Mouse (Mus musculus) thymus, adult 2 months (tissue): ENCODE measurements around the gene Fam166a. TPM values are rescaled to one million over a fixed set of nuclear protein-coding genes. Genes with fewer than 3 reads are reported as not detected.

Experiments
- DNase-seq: peaks from one replicate; pipeline ENCODE4 v3.0.0; 2021
- H3K27ac ChIP-seq: fragments of 200-500 bp; 2 replicates; pipeline ENCODE4 v1.5.1; 2012; ENCODE audit warnings: low read length, control low read depth; ENCODE audit not compliant: control insufficient read depth, insufficient read depth
- H3K27me3 ChIP-seq: fragments of 200-500 bp; 2 replicates; pipeline ENCODE4 v1.6.1; 2012; ENCODE audit warnings: mild to moderate bottlenecking, low read length, moderate library complexity, mixed read lengths; ENCODE audit not compliant: control insufficient read depth, insufficient read depth
- H3K36me3 ChIP-seq: fragments of 200-500 bp; 2 replicates; pipeline ENCODE4 v1.6.1; 2012; ENCODE audit warnings: mild to moderate bottlenecking, low read length, moderate library complexity; ENCODE audit not compliant: control insufficient read depth, insufficient read depth
- H3K4me1 ChIP-seq: fragments of 200-500 bp; replicated peaks from 2 replicates; pipeline ENCODE4 v1.6.1; 2012; ENCODE audit warnings: low read length; ENCODE audit not compliant: control insufficient read depth, insufficient read depth
- H3K4me3 ChIP-seq: fragments of 200-500 bp; 2 replicates; pipeline ENCODE4 v1.5.1; 2012; ENCODE audit warnings: mild to moderate bottlenecking, low read length, control low read depth, moderate library complexity; ENCODE audit not compliant: control insufficient read depth, insufficient read depth
- CTCF ChIP-seq: fragments of 200-500 bp; IDR thresholded peaks from 2 replicates; pipeline ENCODE4 v1.5.1; 2012; ENCODE audit warnings: mild to moderate bottlenecking, control low read depth, low read length, moderate library complexity, borderline replicate concordance; ENCODE audit not compliant: control insufficient read depth, poor library complexity, insufficient read depth; ENCODE audit errors: extremely low read depth
- POLR2A ChIP-seq: fragments of 200-500 bp; IDR thresholded peaks from 2 replicates; pipeline ENCODE4 v1.6.1; 2012; ENCODE audit warnings: mild to moderate bottlenecking, low read length, control low read depth, moderate library complexity; ENCODE audit not compliant: control insufficient read depth, poor library complexity, insufficient read depth; ENCODE audit errors: extremely low read depth
- WGBS: fragments of 180-500 bp; shearing (Covaris S2); methylation state at CpG from one replicate; pipeline ENCODE4 v1.1.7; 2018; 5-methylcytosine and 5-hydroxymethylcytosine counted together
- polyA plus RNA-seq: library from polyadenylated mRNA; depleted of rRNA; stranded (reverse); fragments of >200 nt; gene quantifications from 2 replicates; pipeline ENCODE4 v1.2.3, GENCODE M21; 2012

The Fam166a gene
- polyA plus RNA-seq, 1 experiment = 0.12 TPM

DNA sequence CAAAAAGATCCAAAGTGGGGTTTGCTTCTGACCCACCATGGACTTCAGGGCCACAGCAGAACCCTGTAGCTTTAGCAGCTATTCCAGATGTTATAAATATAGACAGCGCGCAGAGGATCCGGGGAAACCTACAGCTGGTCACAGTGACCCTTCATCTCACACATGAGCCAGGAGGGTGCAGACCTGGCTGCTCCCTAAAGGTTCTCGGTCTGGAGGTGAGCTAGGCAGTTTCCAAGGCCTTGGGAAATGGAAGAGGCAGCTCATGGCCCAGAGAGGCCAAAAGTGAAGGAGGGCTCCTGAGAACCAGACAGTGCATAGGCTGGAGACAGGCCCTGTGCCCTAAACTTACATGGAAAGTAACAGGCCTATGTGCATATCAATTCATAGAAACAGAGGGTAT, 44.7 kb upstream of the Fam166a start:
- 98% methylated on average over 4 of the region's 4 CpGs for WGBS
- no peak for DNase-seq
- H3K36me3 ChIP-seq = no peaks in the 10 kb centered on the region
- no peaks in the 10 kb centered on the region for H3K27me3 ChIP-seq
- H3K4me1 ChIP-seq = peaks cover 11% of the 10 kb centered on the region
- H3K4me3 ChIP-seq = no peak overlapping the region
- no peak overlapping the region for H3K27ac ChIP-seq
- no peak for TF ChIP-seq POLR2A
- TF ChIP-seq CTCF = no peak

DNA sequence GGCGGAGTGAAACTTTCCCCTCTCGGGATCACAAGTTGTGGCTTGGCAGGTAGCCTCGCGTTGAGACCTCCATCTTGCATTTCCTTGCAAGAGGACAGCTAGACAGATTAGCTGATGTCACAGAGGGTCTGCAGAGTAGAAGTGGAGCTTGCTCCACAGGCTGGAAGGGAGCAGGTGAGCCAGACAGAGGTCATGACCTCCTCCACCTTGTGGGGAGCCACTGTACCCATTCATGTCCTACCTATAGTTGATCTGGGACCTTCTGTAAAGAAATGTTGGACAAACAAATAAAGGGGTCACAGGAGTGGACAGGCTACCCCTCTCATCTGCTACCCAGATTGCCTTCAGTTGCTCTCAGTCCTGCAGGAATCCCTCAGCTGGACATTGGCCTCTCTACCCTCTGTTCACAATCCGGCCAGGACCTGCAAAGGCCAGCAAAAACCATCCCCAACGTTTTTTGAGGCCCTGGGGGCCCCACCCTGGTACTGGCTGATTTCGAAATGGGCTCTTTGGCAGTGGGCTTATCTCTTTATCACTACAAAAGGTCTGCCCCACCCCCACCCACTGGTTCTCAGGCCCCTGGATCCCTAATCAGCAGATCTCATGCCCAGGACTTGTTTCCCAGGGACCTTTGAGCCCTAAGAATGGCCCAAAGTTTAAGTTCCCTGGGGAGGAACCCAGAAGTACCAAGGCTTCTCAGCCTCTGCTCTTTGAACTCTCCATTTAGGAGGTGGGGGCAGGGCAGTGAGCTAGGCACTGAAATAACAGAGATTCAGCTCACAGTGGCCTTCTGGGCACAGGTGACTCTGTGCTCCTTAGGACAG, 43.5 kb upstream of the Fam166a start:
- 70% methylated on average over 7 of the region's 7 CpGs for WGBS
- TF ChIP-seq POLR2A = no peak
- no peak for TF ChIP-seq CTCF
- Histone ChIP-seq H3K27me3 (no peaks in the 10 kb centered on the region), H3K4me1 (peaks cover 6% of the 10 kb centered on the region), H3K27ac (no peak overlapping the region), H3K36me3 (no peaks in the 10 kb centered on the region), H3K4me3 (no peak overlapping the region)
- no peak for DNase-seq

DNA sequence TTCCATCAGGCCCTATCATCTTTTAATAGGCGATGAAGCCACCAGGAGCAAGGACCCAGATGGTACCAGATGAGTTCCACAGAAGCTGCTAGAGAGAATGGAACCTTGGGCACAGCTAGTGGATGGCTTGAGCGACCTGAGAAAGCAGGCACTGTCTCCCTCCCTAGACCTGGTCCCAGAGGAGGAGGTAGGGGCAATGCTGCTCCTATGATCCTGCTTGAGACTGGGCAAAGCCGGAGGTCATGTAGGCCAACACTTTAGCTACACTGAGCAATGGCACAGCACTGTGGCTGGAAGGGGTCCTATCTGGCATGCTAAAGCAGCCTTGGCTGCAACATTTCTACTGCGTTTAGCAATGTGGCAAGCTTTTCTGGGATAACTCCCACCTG, 42.9 kb upstream of the Fam166a start:
- Histone ChIP-seq H3K4me1 (peaks cover 3% of the 10 kb centered on the region; the same call in 1 of the 2 replicates), H3K4me3 (no peak overlapping the region), H3K27ac (no peak overlapping the region), H3K36me3 (no peaks in the 10 kb centered on the region), H3K27me3 (no peaks in the 10 kb centered on the region)
- DNase-seq = no peak
- TF ChIP-seq POLR2A (no peak), CTCF (no peak)
- 95% methylated on average over 4 of the region's 4 CpGs for WGBS

DNA sequence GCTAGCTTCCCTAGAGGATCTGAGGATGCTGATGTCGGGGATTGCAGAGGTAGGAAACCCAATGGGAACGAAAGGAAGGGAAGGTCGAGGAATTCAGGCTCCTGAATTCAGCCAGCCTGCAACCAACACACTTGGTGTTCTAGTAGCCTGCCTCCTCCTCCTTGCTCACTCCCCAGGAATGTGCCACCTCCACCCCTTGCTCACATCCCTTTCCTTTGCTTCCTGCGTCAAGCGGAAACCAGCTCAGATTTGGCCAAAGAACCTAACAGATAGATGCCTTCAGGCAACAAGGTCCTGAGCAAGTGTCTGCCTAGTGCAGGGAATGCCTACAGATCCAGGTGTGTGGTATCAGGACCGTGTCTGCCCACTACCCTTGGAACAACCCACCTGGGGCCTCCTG, 42.0 kb upstream of the Fam166a start:
- no peak for DNase-seq
- Histone ChIP-seq H3K4me1 (peaks cover 9% of the 10 kb centered on the region), H3K27ac (no peak overlapping the region), H3K4me3 (no peak overlapping the region), H3K36me3 (no peaks in the 10 kb centered on the region), H3K27me3 (no peaks in the 10 kb centered on the region)
- 92% methylated on average over 6 of the region's 6 CpGs for WGBS
- no peak for TF ChIP-seq POLR2A
- no peak for TF ChIP-seq CTCF

DNA sequence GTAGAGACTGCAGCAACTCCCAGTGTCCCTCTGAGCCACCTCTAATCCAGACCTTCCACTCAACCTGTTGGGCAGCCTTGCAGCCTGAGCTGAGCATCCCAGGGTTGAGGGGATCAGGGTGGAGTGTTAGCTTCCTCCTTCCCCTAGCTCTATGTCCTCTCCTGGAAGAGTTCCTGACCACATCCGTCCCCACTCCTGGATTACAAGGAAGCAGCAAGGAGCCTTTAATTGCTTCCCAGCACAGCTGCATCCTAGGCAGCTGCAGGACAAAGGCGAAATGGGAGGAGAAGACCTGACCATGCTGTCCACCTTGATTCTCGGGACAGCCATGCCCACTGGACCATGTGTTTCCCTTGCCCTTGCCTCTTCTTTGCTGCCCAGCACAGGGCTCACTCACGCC, 41.5 kb upstream of the Fam166a start:
- Histone ChIP-seq H3K4me1 (peaks cover 14% of the 10 kb centered on the region), H3K27me3 (no peaks in the 10 kb centered on the region), H3K4me3 (no peak overlapping the region), H3K36me3 (no peaks in the 10 kb centered on the region), H3K27ac (no peak overlapping the region)
- TF ChIP-seq POLR2A (no peak), CTCF (no peak)
- 90% methylated on average over 4 of the region's 4 CpGs for WGBS
- DNase-seq = no peak

DNA sequence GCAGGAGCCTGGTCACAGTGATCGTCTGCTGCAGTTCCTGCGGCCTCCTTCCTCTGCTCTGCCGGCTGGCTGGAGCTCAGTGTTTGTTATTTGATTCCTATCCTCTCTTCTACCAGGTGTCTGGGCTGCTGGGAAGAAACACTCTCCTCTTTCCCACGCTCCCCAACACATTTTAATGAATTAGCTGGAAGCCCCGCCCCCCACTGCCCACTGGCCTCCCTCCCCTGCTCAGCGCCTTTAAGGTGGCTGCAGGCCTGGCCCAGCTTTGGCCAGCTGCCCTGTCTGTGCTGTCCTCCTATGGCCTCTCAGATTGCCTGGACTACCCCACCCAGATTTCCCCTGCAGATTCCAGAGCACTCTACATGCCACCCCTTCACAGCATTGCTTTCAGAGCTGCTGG, 40.9 kb upstream of the Fam166a start:
- Histone ChIP-seq H3K27ac (no peak overlapping the region), H3K4me1 (peaks cover 18% of the 10 kb centered on the region), H3K27me3 (no peaks in the 10 kb centered on the region), H3K4me3 (no peak overlapping the region), H3K36me3 (no peaks in the 10 kb centered on the region)
- DNase-seq = no peak
- no peak for TF ChIP-seq POLR2A
- TF ChIP-seq CTCF = no peak
- WGBS = 76% methylated on average over 6 of the region's 6 CpGs

DNA sequence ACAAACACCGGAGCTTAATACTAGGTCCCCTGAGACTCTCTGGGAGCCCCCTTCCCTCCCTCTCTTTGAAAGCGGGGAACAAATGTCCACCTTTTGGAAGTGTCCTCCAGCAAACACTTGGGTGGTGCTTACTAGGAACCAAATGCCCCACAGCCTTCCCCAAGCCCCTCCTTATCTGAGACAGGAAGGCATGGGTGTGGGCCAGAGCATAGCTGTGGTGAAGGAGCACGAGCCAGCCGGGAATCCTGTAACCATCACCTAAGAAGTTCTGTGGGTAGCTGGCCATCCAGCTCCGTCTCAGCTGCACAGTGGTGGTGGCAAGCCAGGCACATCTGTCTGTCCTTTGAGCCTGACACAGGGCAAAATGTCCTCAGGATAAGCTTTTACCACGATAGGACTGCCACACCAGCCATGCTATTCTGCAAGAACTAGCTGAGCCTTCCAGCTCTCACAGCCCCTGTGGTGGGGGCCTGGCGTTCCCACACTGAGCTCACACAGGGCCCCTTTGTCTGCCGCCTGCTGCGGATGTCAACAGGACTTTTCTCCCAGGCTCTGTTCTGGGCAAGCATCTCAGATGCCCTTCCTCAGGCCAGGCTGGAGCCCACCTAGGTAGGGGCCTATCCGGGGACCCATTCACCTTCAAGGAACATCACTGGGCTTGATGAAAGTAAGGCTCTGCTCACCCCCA, 40.1 kb upstream of the Fam166a start:
- DNase-seq = no peak
- 62% methylated on average over 10 of the region's 10 CpGs for WGBS
- TF ChIP-seq POLR2A (no peak), CTCF (no peak)
- H3K36me3 ChIP-seq = no peaks in the 10 kb centered on the region
- peaks cover 20% of the 10 kb centered on the region for H3K4me1 ChIP-seq
- H3K27ac ChIP-seq = no peak overlapping the region
- no peaks in the 10 kb centered on the region for H3K27me3 ChIP-seq
- H3K4me3 ChIP-seq = no peak overlapping the region
